Mouse (Mus musculus) midbrain, embryonic 11.5 days (tissue): ENCODE data around the gene Dennd2c. TPM values are rescaled to one million over a fixed set of nuclear protein-coding genes. Genes with fewer than 3 reads are reported as not detected.

Source experiments
- ATAC-seq: fragments of 200-750 bp; cut with Nextera tagmentation; 2 replicates; pipeline ENCODE4 v1.8.0; 2017; ENCODE audit warnings: moderate TSS enrichment, moderate library complexity; ENCODE audit not compliant: low FRiP score
- DNase-seq: peaks from one replicate; pipeline ENCODE4 v3.0.0; 2015; ENCODE audit warnings: low spot score; ENCODE audit errors: missing footprints
- H3K27ac ChIP-seq: fragments of 300-500 bp; sonication (generic); 2 replicates; pipeline ENCODE4 v1.5.1; 2014; ENCODE audit warnings: low read depth, low read length
- H3K27me3 ChIP-seq: fragments of 300-500 bp; sonication (generic); 2 replicates; pipeline ENCODE4 v1.6.1; 2014; ENCODE audit warnings: mild to moderate bottlenecking, low read length, moderate library complexity, mixed read lengths; ENCODE audit not compliant: control insufficient read depth, insufficient read depth
- H3K36me3 ChIP-seq: fragments of 300-500 bp; sonication (generic); 2 replicates; pipeline ENCODE4 v1.6.1; 2014; ENCODE audit warnings: mild to moderate bottlenecking, low read length, moderate library complexity, mixed read lengths; ENCODE audit not compliant: control insufficient read depth, insufficient read depth
- H3K4me1 ChIP-seq: fragments of 300-500 bp; sonication (generic); 2 replicates; pipeline ENCODE4 v1.6.1; 2014; ENCODE audit warnings: low read length; ENCODE audit not compliant: control insufficient read depth, insufficient read depth
- H3K4me2 ChIP-seq: fragments of 300-500 bp; sonication (generic); 2 replicates; pipeline ENCODE4 v1.6.1; 2014; ENCODE audit warnings: mild to moderate bottlenecking, moderate library complexity
- H3K4me3 ChIP-seq: fragments of 300-500 bp; sonication (generic); 2 replicates; pipeline ENCODE4 v1.5.1; 2014; ENCODE audit warnings: low read depth, low read length
- H3K9ac ChIP-seq: fragments of 300-500 bp; sonication (generic); 2 replicates; pipeline ENCODE4 v1.6.1; 2014; ENCODE audit warnings: low read length
- H3K9me3 ChIP-seq: fragments of 300-500 bp; sonication (generic); 2 replicates; pipeline ENCODE4 v1.6.1; 2016; ENCODE audit warnings: low read length; ENCODE audit not compliant: control insufficient read depth
- WGBS: fragments of 180-500 bp; shearing (Covaris S2); extraction: QIAGEN DNeasy Blood & Tissue Kit; methylation state at CpG from one replicate; pipeline ENCODE4 v1.1.7; 2014; 5-methylcytosine and 5-hydroxymethylcytosine counted together
- polyA plus RNA-seq: library from polyadenylated mRNA; unstranded; fragments of >200 nt; fragmentation: Nextera tagmentation; extraction: Ambion mirVana; gene quantifications from 2 replicates; pipeline ENCODE4 v1.2.1, GENCODE M21; 2014

Dennd2c gene
- polyA plus RNA-seq, 1 experiment from 2014 or later = 1.4 TPM

GRCm38 (mm10) chr3:103100735-103101134, 1.7 kb upstream of the Dennd2c start:
- Histone ChIP-seq H3K4me2 (no peak overlapping the region), H3K27ac (no peak overlapping the region), H3K27me3 (peaks cover 18% of the 10 kb centered on the region), H3K36me3 (no peaks in the 10 kb centered on the region), H3K9me3 (no peaks in the 10 kb centered on the region), H3K4me1 (peaks cover 8% of the 10 kb centered on the region; the same call in 1 of the 2 replicates), H3K9ac (no peak overlapping the region), H3K4me3 (no peak overlapping the region)
- ATAC-seq (no peak), DNase-seq (no peak)
- WGBS = 76% methylated on average over 2 of the region's 2 CpGs

GRCm38 (mm10) chr3:103101194-103101593, 1.2 kb upstream of the Dennd2c start:
- no peak overlapping the region for H3K4me3 ChIP-seq
- H3K9me3 ChIP-seq = no peaks in the 10 kb centered on the region
- H3K27ac ChIP-seq = no peak overlapping the region
- ATAC-seq (no peak), DNase-seq (no peak)
- H3K4me2 ChIP-seq = no peak overlapping the region
- H3K27me3 ChIP-seq = peaks cover 18% of the 10 kb centered on the region
- peaks cover 8% of the 10 kb centered on the region; the same call in 1 of the 2 replicates for H3K4me1 ChIP-seq
- 69% methylated on average over 5 of the region's 5 CpGs for WGBS
- H3K36me3 ChIP-seq = no peaks in the 10 kb centered on the region
- H3K9ac ChIP-seq = no peak overlapping the region

GRCm38 (mm10) chr3:103101909-103102308, 495 bp upstream of the Dennd2c start:
- 3% methylated on average over 14 of the region's 14 CpGs for WGBS
- Histone ChIP-seq H3K27me3 (peaks cover 18% of the 10 kb centered on the region), H3K9me3 (no peaks in the 10 kb centered on the region), H3K27ac (no peak overlapping the region), H3K4me1 (peaks cover 8% of the 10 kb centered on the region; the same call in 1 of the 2 replicates), H3K9ac (peak overlapping the region; percentile 51; the same call in 1 of the 2 replicates), H3K36me3 (no peaks in the 10 kb centered on the region), H3K4me3 (peak overlapping the region; percentile 58), H3K4me2 (peak overlapping the region; percentile 94)
- no peak for DNase-seq
- peak; percentile 40; the same call in 1 of the 2 replicates for ATAC-seq

- Histone ChIP-seq H3K36me3 (no peaks in the 10 kb centered on the region), H3K4me1 (peaks cover 3% of the 10 kb centered on the region; the same call in 1 of the 2 replicates), H3K9ac (no peak overlapping the region), H3K27ac (no peak overlapping the region), H3K9me3 (no peaks in the 10 kb centered on the region), H3K4me2 (no peak overlapping the region), H3K4me3 (no peak overlapping the region), H3K27me3 (peaks cover 12% of the 10 kb centered on the region)
- no peak for ATAC-seq
- no peak for DNase-seq
- WGBS = 86% methylated on average over 7 of the region's 7 CpGs
Measured at GRCm38 (mm10) chr3:103107565-103108240, 5.3 kb downstream of the Dennd2c start.

GRCm38 (mm10) chr3:103112216-103112615, 9.8 kb downstream of the Dennd2c start:
- Histone ChIP-seq H3K4me2 (no peak overlapping the region), H3K36me3 (no peaks in the 10 kb centered on the region), H3K9ac (no peak overlapping the region), H3K27me3 (no peaks in the 10 kb centered on the region), H3K4me1 (no peaks in the 10 kb centered on the region), H3K27ac (no peak overlapping the region), H3K4me3 (no peak overlapping the region), H3K9me3 (no peaks in the 10 kb centered on the region)
- no peak for ATAC-seq
- no peak for DNase-seq
- 87% methylated on average over 5 of the region's 5 CpGs for WGBS

GRCm38 (mm10) chr3:103123636-103124035, 21.2 kb downstream of the Dennd2c start:
- Histone ChIP-seq H3K36me3 (no peaks in the 10 kb centered on the region), H3K4me1 (peaks cover 8% of the 10 kb centered on the region), H3K27me3 (no peaks in the 10 kb centered on the region), H3K4me3 (no peak overlapping the region), H3K27ac (no peak overlapping the region), H3K9ac (no peak overlapping the region), H3K9me3 (no peaks in the 10 kb centered on the region), H3K4me2 (no peak overlapping the region)
- WGBS = 93% methylated on average over 3 of the region's 3 CpGs
- ATAC-seq (no peak), DNase-seq (no peak)

- H3K27ac ChIP-seq = no peak overlapping the region
- H3K27me3 ChIP-seq = no peaks in the 10 kb centered on the region
- H3K4me3 ChIP-seq = no peak overlapping the region
- DNase-seq = no peak
- H3K9ac ChIP-seq = no peak overlapping the region
- 92% methylated on average over 3 of the region's 3 CpGs for WGBS
- H3K4me2 ChIP-seq = no peak overlapping the region
- no peaks in the 10 kb centered on the region for H3K9me3 ChIP-seq
- peaks cover 10% of the 10 kb centered on the region for H3K4me1 ChIP-seq
- no peak for ATAC-seq
- no peaks in the 10 kb centered on the region for H3K36me3 ChIP-seq
Measured at GRCm38 (mm10) chr3:103126138-103126537, 23.7 kb downstream of the Dennd2c start.

GRCm38 (mm10) chr3:103127177-103127576, 24.8 kb downstream of the Dennd2c start:
- no peaks in the 10 kb centered on the region for H3K9me3 ChIP-seq
- ATAC-seq (peak; percentile 55; the same call in 1 of the 2 replicates), DNase-seq (no peak)
- H3K4me3 ChIP-seq = no peak overlapping the region
- no peak overlapping the region for H3K4me2 ChIP-seq
- H3K36me3 ChIP-seq = no peaks in the 10 kb centered on the region
- WGBS = 15% methylated on average over 2 of the region's 2 CpGs
- H3K4me1 ChIP-seq = peaks cover 10% of the 10 kb centered on the region
- H3K27me3 ChIP-seq = no peaks in the 10 kb centered on the region
- no peak overlapping the region for H3K27ac ChIP-seq
- H3K9ac ChIP-seq = no peak overlapping the region

GRCm38 (mm10) chr3:103127721-103128120, 25.3 kb downstream of the Dennd2c start:
- Histone ChIP-seq H3K36me3 (no peaks in the 10 kb centered on the region), H3K9me3 (no peaks in the 10 kb centered on the region), H3K27me3 (no peaks in the 10 kb centered on the region), H3K27ac (no peak overlapping the region), H3K4me2 (no peak overlapping the region), H3K4me1 (peaks cover 10% of the 10 kb centered on the region), H3K4me3 (no peak overlapping the region), H3K9ac (no peak overlapping the region)
- ATAC-seq = no peak
- DNase-seq = no peak
- WGBS = 80% methylated on average over 5 of the region's 5 CpGs
